Mouse (Mus musculus) G1E (cell line): Measurements from ENCODE around the gene Sbno1.

Experiments
- CTCF ChIP-seq: IDR thresholded peaks from 2 replicates; pipeline ENCODE4 v1.5.1; 2012; ENCODE audit warnings: low read depth, low read length, inconsistent platforms, mixed read lengths
- GATA1 ChIP-seq: IDR thresholded peaks from 2 replicates; pipeline ENCODE4 v1.6.1; 2012; ENCODE audit warnings: borderline replicate concordance, low read length, inconsistent platforms, mixed read lengths
- GATA2 ChIP-seq: IDR thresholded peaks from 2 replicates; pipeline ENCODE4 v1.6.1; 2012; ENCODE audit warnings: low read depth, low read length, inconsistent platforms, borderline replicate concordance
- TAL1 ChIP-seq: conservative IDR thresholded peaks from 2 replicates; pipeline ENCODE4 v1.6.1; 2012; ENCODE audit warnings: low read depth, low read length, inconsistent platforms, mixed read lengths

- no peak for TF ChIP-seq CTCF
- TF ChIP-seq GATA1, result no peak
- TF ChIP-seq TAL1, result no peak
- no peak for TF ChIP-seq GATA2
Measured at GRCm38 (mm10) chr5:124374298-124374697, 51.5 kb downstream of the Sbno1 start.
